Mouse (Mus musculus): Measurements from ENCODE around the gene Rspo1.

DNA sequence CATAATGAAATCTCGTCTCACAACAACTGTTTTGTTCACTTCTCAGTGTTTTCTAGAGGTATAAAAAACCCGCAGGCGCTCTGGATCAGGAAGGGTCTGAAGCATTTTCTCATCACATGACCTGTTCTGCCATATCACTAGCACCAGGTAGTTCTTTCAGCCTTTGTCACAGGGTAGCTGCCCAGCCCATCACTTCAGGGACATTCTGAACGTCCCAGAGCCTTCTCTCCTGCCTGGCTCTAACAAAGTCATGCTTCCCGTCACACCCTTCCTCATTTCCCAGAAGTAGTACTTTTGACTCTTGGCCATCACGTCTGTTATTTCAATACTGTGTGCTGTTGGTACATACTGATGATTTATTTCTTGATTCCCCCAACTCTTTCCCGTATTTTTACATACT is 58.2 kb downstream of the Rspo1 start:
- TF ChIP-seq CTCF (IDR thresholded peaks at IDR 0.05; ENCODE audit: low read depth) (no peak), EP300 (IDR thresholded peaks at IDR 0.05; ENCODE audit: low read depth) (no peak)

Data from heart, postnatal 0 days (tissue).